Mouse (Mus musculus) heart, postnatal 0 days (tissue): ENCODE data around the gene 4930579G24Rik. TPM values are rescaled to one million over a fixed set of nuclear protein-coding genes. Genes with fewer than 3 reads are reported as not detected.

Experiments
- ATAC-seq: fragments of 200-750 bp; cut with Nextera tagmentation; 2 replicates; pipeline ENCODE4 v1.8.0; 2017; ENCODE audit warnings: low read depth, moderate number of reproducible peaks, moderate library complexity; ENCODE audit not compliant: insufficient read depth
- DNase-seq: peaks from one replicate; pipeline ENCODE4 v3.0.0-alpha.2; 2016; ENCODE audit warnings: low spot score
- H3K27ac ChIP-seq: fragments of 300-500 bp; sonication (generic); 2 replicates; pipeline ENCODE4 v1.5.1; 2014; ENCODE audit warnings: low read depth, mild to moderate bottlenecking
- H3K27me3 ChIP-seq: fragments of 300-500 bp; sonication (generic); 2 replicates; pipeline ENCODE4 v1.6.1; 2014; ENCODE audit warnings: low read length, mixed read lengths; ENCODE audit not compliant: control insufficient read depth, insufficient read depth
- H3K36me3 ChIP-seq: fragments of 300-500 bp; sonication (generic); replicated peaks from 2 replicates; pipeline ENCODE4 v1.6.1; 2014; ENCODE audit warnings: low read length, mixed read lengths; ENCODE audit not compliant: control insufficient read depth, insufficient read depth
- H3K4me1 ChIP-seq: fragments of 300-500 bp; sonication (generic); 2 replicates; pipeline ENCODE4 v1.6.1; 2014; ENCODE audit warnings: antibody characterized with exemption; ENCODE audit not compliant: control insufficient read depth, insufficient read depth
- H3K4me2 ChIP-seq: fragments of 300-500 bp; sonication (generic); 2 replicates; pipeline ENCODE4 v1.6.1; 2014; ENCODE audit warnings: low read depth, mild to moderate bottlenecking, low read length, moderate library complexity
- H3K4me3 ChIP-seq: fragments of 300-500 bp; sonication (generic); 2 replicates; pipeline ENCODE4 v1.5.1; 2014; ENCODE audit warnings: low read depth, low read length
- H3K9ac ChIP-seq: fragments of 300-500 bp; sonication (generic); replicated peaks from 2 replicates; pipeline ENCODE4 v1.6.1; 2014; ENCODE audit warnings: low read depth, low read length, mixed read lengths
- H3K9me3 ChIP-seq: fragments of 300-500 bp; sonication (generic); replicated peaks from 2 replicates; pipeline ENCODE4 v1.6.1; 2016; ENCODE audit warnings: low read length; ENCODE audit not compliant: control insufficient read depth
- CTCF ChIP-seq: IDR thresholded peaks from 2 replicates; pipeline ENCODE4 v1.5.1; 2016; ENCODE audit warnings: antibody characterized with exemption, control low read depth, low read depth
- EP300 ChIP-seq: IDR thresholded peaks from 2 replicates; pipeline ENCODE4 v1.6.1; 2016; ENCODE audit warnings: antibody characterized with exemption, low read depth
- WGBS: fragments of 180-500 bp; shearing (Covaris S2); extraction: QIAGEN DNeasy Blood & Tissue Kit; methylation state at CpG from one replicate; pipeline ENCODE4 v1.1.7; 2014; 5-methylcytosine and 5-hydroxymethylcytosine counted together
- polyA plus RNA-seq: library from polyadenylated mRNA; unstranded; fragments of >200 nt; fragmentation: Nextera tagmentation; extraction: Ambion mirVana; gene quantifications from 2 replicates; pipeline ENCODE4 v1.2.1, GENCODE M21; 2015
- total RNA-seq: library from RNA; depleted of rRNA; stranded (reverse); fragments of >200 nt; gene quantifications from 2 replicates; pipeline ENCODE4 v1.2.3, GENCODE M21; 2014; ENCODE audit warnings: low replicate concordance

4930579G24Rik gene
- total and polyA plus RNA-seq, 2 experiments from 2014 or later: 11.9 to 12.0 TPM

GRCm38 (mm10) chr3:79629416-79629730 lies 494 bp downstream of the 4930579G24Rik start, which contains the start of gene Etfdh:
Gene Etfdh (minus strand): TSS chr3:79629500.
- ATAC-seq: peak; percentile 28
- WGBS: under 1% methylated on average over 11 of the region's 11 CpGs

GRCm38 (mm10) chr3:79652129-79652528 lies 23.2 kb downstream of the 4930579G24Rik start:
- Histone ChIP-seq H3K9me3 (no peaks in the 10 kb centered on the region), H3K4me1 (no peaks in the 10 kb centered on the region), H3K4me3 (no peak overlapping the region), H3K4me2 (no peak overlapping the region), H3K36me3 (no peaks in the 10 kb centered on the region), H3K27me3 (no peaks in the 10 kb centered on the region), H3K9ac (no peak overlapping the region), H3K27ac (no peak overlapping the region)
- no peak for TF ChIP-seq EP300
- no peak for TF ChIP-seq CTCF
- WGBS: 84% methylated on average over 6 of the region's 6 CpGs
- no peak for DNase-seq
- no peak for ATAC-seq

More at GRCm38 (mm10) chr3:79629416-79629730, 494 bp downstream of the 4930579G24Rik start, which contains the start of gene Etfdh:
- H3K9ac ChIP-seq: peak within 1 kb of the TSS; percentile 76
- H3K4me2 ChIP-seq: peak within 1 kb of the TSS; percentile 75
- H3K9me3 ChIP-seq: no peaks in the 10 kb centered on the region
- H3K36me3 ChIP-seq: peaks cover 22% of the 10 kb centered on the region
- no peaks in the 10 kb centered on the region for H3K27me3 ChIP-seq
- H3K27ac ChIP-seq: peak within 1 kb of the TSS; percentile 89
- TF ChIP-seq CTCF: no peak
- TF ChIP-seq EP300: no peak
- H3K4me1 ChIP-seq: peaks cover 3% of the 10 kb centered on the region; the same call in 1 of the 2 replicates
- peak; percentile 60 for DNase-seq
- peak within 1 kb of the TSS; percentile 65 for H3K4me3 ChIP-seq

DNA sequence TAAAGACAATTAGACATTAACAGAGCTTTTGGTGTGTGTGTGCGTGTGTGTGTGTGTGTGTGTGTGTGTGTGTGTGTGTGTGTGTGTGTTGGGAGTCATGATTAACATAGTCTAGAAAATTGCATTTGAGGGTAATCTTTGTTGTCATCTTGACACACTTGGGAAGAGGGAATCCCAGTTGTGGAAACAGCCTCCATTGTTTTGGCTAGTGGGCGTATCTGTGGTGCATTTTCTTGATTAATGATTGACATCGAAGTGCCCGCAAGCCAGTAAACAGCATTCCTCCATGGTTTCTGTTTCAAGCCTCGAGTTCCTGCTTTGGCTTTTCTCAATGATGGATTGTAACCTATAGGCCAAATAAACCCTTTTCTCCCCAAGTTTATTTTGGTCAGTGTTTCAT lies 27.8 kb downstream of the 4930579G24Rik start:
- TF ChIP-seq EP300 (no peak), CTCF (no peak)
- Histone ChIP-seq H3K4me3 (no peak overlapping the region), H3K4me2 (no peak overlapping the region), H3K27ac (no peak overlapping the region), H3K4me1 (no peaks in the 10 kb centered on the region), H3K27me3 (no peaks in the 10 kb centered on the region), H3K36me3 (no peaks in the 10 kb centered on the region), H3K9ac (no peak overlapping the region), H3K9me3 (no peaks in the 10 kb centered on the region)
- WGBS: 64% methylated on average over 5 of the region's 5 CpGs
- DNase-seq (no peak), ATAC-seq (no peak)

DNA sequence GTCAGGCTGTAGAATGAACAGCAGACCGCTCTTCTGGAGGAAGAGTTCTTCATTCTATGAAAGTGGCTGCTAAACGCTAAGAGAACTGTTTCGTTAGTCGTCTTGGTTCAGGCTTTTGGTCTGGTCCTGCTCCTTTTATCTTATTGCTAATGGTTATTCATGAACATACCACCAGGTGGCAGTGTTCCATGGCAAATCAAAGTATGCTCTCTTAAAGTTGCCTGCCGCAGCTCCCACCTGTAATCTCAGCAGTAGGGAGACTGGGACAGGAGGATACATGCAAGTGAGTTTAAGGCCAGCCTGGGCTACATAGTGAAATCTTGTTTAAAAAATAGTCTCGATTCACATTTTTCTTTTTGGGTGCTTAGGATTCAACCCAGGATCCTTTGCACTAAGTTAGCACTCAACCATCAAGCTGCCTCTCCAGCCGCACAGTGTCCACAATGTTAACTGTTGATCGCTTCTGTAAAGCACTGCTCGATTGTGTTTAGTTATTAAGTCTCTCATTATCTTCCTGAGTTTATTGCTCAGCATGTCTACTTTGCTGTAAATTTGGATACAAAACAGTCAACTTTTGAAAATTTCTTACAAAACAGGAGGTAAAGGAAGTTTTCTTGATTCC lies 36.0 kb downstream of the 4930579G24Rik start:
- DNase-seq (peak; percentile 49), ATAC-seq (peak; percentile 58)
- peak; percentile 78 for TF ChIP-seq CTCF
- TF ChIP-seq EP300: no peak
- no peak overlapping the region for H3K27ac ChIP-seq
- H3K4me3 ChIP-seq: no peak overlapping the region
- no peaks in the 10 kb centered on the region for H3K27me3 ChIP-seq
- no peak overlapping the region for H3K9ac ChIP-seq
- WGBS: 33% methylated on average over 9 of the region's 9 CpGs
- H3K9me3 ChIP-seq: no peaks in the 10 kb centered on the region
- no peaks in the 10 kb centered on the region for H3K4me1 ChIP-seq
- no peak overlapping the region for H3K4me2 ChIP-seq
- H3K36me3 ChIP-seq: no peaks in the 10 kb centered on the region

- Histone ChIP-seq H3K36me3 (no peaks in the 10 kb centered on the region), H3K27ac (no peak overlapping the region), H3K4me2 (no peak overlapping the region), H3K9ac (no peak overlapping the region), H3K27me3 (no peaks in the 10 kb centered on the region), H3K4me1 (no peaks in the 10 kb centered on the region), H3K9me3 (no peaks in the 10 kb centered on the region), H3K4me3 (no peak overlapping the region)
- no peak for DNase-seq
- ATAC-seq: no peak
- WGBS: 75% methylated on average over 7 of the region's 7 CpGs
- TF ChIP-seq CTCF: no peak
- no peak for TF ChIP-seq EP300
These were observed 41.7 kb downstream of the 4930579G24Rik start for GRCm38 (mm10) chr3:79670556-79670955.

DNA sequence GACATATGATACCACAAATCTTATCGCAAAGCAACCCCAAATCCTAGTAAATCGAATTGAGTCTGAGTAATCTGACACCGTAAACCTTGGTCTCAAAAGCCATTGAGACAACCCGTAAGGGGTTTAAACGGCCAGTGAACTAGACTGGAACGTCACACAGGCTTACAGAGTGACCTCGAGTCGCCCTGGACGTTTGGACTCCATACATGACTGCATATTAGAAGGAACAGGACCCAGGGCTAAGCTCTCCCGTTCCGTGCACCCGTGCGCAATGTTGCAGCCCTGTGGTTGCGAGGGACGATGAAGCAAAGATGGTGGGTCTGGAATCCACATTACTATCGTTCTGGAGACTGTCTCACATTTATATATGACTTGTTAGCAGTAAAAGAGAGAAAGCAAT lies 43.3 kb downstream of the 4930579G24Rik start:
- no peak overlapping the region for H3K27ac ChIP-seq
- no peaks in the 10 kb centered on the region; the same call in 1 of the 2 replicates for H3K4me1 ChIP-seq
- H3K4me3 ChIP-seq: no peak overlapping the region
- H3K27me3 ChIP-seq: no peaks in the 10 kb centered on the region
- no peaks in the 10 kb centered on the region for H3K9me3 ChIP-seq
- 80% methylated on average over 16 of the region's 16 CpGs for WGBS
- H3K4me2 ChIP-seq: no peak overlapping the region
- TF ChIP-seq CTCF (no peak), EP300 (no peak)
- DNase-seq: no peak
- H3K36me3 ChIP-seq: no peaks in the 10 kb centered on the region
- no peak overlapping the region for H3K9ac ChIP-seq
- no peak for ATAC-seq
